Mouse (Mus musculus) induced T-regulatory cell, adult 2 months (primary cell): ENCODE results near the gene Gm49027.

Experiments used
- DNase-seq: peaks from one replicate; pipeline ENCODE4 v3.0.0-alpha.2; 2012; ENCODE audit warnings: low read depth

Gene Gm49027

DNA sequence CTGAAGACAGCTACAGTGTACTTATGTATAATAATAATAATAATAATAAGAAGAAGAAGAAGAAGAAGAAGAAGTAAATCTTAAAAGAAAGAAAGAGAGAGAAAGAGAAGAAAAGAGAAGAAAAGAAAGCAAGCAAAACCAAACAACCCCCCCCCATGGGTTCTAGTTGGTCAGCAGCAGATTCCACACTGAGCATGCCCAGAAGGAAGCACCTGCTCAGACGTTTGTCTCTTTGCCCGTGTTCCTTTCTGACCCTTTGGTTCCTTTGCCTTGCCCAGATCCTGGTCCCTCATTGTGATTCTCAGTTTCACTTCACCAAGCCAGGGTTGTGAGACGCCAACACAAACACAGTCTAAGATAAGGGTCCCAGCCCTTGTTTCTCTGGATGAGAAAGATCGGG is 23.3 kb downstream of the Gm49027 start:
- no peak for DNase-seq

DNA sequence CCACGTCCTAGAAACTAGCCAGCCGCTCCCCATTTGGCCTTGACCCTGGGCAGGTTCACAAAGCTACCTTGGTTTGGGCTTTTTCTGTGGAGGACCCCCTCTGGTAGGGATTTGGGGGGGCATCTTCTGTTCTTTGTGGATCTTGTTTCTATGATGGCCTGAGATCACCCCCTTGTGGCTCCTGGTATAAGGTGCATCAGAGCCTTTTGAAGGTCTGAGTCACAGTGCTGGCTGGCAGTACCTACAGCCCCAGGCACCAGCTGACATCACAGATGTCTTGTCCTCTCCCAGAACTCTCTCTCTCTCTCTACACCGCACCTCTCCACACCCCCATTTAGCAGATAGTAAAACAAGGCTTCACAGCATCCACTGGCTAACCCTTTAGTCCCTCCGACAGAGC is 25.6 kb downstream of the Gm49027 start:
- peak; percentile 73 for DNase-seq

DNA sequence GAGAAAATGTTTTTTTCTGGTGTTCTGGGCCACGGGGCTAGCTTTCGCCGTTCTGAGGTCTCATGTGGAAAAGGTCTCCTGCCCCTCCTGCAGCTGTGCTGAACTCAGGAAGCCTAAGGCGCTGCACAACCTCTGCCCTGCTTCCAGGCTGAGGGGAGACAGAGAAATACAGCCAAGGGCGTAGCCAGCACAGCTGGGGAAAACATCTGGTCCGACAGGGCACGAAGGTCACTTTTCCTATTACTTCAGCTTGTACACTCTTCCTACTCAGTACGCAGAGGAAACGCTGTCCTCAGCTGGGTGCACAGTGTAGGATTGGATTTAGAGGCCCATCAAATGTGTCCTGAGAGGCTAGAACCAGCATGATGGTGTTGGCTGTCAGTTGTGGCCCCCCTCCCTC is 35.4 kb downstream of the Gm49027 start:
- no peak for DNase-seq

DNA sequence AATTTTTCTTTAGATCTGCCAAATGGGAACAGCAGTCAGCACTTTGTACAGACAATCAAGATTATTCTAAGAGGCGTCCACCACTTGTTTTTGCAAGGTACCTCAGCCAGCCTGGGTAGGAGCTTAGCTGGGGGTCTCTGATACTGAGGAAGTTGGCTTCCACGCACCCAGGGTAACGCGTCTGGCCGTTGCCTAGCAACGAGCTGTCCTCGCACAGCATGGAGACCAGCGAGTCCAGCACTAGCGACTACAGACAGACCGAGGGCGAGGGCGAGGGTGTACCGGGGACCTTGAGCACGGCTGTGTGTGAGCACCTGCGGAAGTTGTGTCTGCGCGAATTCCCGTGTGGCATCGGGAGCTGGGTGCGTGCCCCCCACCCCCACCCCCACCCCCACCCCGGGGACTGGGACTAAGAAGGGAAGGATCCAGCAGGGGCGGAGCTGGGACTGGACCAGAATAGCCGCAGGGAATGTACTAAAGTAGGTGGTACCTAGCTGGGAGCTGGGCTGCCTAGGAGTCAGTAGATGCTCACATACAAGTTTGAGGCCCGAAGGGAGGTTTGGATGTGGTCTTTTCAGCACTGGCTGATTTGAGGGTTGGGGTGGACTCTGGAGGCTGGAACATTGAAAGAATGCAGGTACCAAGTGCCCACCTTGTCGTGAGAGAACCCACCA is 36.0 kb downstream of the Gm49027 start, which contains the start of the genes Lrrc43 and Il31:
Gene Lrrc43, plus strand, starts transcription at position 194 of the 674 bp plus-strand sequence.
Gene Il31, minus strand, starts transcription at position 378 of the 674 bp plus-strand sequence.
- no peak for DNase-seq

DNA sequence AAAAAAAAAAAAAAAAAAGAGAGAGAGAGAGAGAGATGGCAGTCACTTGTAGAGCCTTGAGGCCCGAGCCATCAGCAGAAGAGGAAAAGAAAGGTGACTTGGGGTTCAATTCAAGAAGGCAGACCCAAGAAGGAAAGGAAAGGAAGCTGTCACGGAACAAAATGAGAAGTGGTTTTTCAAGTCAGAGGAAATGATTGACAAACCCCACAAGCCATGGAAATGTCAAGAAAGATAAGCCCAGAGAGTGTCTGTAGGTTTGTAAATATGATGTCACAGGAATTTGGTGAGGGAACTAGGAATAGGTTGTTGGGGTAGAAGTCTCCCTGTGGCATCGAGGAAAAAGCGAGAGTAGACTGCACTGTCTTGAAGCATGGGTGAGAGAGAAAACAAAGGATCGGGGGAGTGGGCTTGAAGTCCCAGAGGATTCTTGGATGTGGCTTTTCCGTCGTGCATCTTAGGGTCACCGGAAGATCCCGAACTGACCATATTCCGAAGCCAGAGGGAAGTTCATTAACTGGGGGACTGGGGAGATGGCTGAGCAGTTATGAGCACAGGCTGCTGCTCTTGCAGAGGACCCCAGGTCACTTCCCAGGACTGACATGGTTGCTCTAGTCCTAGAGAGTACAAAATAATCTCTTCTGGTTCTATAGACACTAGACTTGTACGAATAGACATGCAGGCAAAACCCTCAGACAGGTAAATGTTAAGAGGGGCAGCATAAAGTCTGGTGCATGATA is 37.5 kb downstream of the Gm49027 start:
- no peak for DNase-seq

DNA sequence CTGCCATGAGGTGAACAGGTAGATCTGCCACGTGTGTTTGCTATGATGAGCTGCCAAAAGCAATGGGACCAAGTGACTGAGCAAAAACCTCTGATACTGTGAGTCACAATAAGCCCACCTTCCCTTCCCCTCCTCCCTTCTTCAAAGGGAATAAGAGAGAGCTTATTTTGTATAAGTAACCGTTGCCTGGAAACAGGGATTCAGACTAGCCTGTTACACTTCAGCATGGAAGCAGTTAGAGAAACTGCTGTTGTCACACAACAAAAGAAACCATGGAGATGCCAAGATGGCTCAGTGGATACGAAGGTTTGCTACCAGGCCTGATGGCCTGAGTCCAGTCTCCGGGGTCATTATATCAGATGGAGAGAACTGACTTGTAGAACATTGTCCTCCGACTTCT is 51.5 kb downstream of the Gm49027 start:
- DNase-seq, result no peak

DNA sequence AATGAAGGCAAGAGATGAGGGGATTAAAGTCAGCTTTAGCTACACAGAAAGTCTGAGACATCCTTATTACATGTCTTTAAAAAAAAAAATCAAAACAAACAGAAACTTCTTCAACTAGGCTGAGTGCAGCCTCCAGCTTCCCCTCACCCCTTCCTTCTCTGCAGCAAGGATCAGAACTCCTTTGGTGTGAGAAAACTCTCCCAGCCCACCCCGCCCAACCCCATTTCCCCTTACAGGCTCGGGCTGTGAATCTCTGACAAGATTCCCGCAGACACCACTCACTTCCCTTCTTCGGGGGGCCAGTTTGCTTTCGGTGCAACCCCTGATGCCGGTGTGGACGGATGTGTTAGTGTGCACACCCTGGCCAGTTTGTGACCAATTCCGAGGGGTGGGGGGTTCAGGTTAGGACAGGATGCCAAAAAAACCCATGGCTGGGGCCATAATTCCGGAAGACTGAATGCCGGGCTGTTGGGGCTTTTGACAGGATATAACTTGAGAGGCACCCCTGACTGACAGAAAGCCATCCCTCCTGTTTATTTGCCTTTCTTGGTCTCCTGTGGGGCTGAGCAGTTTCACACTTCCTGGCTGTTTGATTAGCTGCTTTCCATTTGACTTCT is 54.4 kb downstream of the Gm49027 start:
- peak; percentile 74 for DNase-seq

DNA sequence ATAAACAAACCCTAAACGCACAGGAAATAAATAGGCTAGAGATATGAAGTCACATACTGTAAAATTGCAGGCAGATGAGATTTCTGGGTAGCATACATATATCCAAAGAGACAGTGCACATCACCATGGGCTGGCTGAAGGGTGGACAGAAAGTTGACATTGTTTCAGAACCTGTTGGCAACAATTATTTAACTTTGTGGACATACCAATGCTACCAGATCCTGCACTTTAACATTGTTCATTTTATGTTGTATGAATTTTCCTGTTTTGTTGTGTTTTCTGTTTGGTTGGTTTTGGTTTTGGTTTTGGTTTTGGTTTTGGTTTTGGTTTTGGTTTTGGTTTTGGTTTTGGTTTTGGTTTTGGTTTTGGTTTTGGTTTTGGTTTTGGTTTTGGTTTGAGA is 60.6 kb downstream of the Gm49027 start:
- peak; percentile 60 for DNase-seq
